Comparison of ENCODE assay signal across 23 mouse cellular contexts in the genomic region with DNA sequence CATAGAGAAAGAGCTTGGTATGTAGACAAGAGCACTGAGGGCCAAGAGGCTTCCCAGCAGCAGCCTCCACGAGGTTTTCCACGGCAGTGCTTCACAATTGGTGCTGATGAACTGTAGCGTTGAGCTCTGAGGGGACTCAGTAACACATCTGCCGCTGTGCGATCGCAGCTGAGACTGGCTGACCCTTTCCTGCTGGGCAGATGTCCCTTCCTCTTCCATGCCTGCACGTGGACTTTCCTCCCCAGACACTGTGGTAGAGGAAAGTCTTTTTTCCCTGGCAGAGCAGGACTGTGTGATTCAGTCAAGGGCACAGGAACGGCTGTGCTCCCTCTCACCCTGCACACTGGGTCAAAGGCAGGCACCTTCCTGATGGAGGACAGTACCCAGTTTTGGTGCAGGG. TPM values are rescaled to one million over a fixed set of nuclear protein-coding genes. Genes with fewer than 3 reads are reported as not detected.
"Had no signal": no experiment of that assay in that cellular context is flagged by ENCODE, and none has a peak within 500 bp of the region (broad histone marks: within the 10 kb centered on the region; RNA-seq: fewer than 3 reads in every experiment).

No protein-coding gene starts in this region.

- H3K36me3 ChIP-seq: liver, embryonic 15.5 days; lung, embryonic 15.5 days; midbrain, embryonic 13.5 days; midbrain, embryonic 15.5 days; neural tube, embryonic 12.5 days; stomach, embryonic 15.5 days had no signal

- H3K27me3 ChIP-seq: liver, embryonic 15.5 days; lung, embryonic 15.5 days; midbrain, embryonic 13.5 days; midbrain, embryonic 15.5 days; neural tube, embryonic 12.5 days; stomach, embryonic 15.5 days had no signal

- DNase-seq: liver, postnatal 0 days; lung, adult 2 months; lung, postnatal 14 days; lung, postnatal 36 days; right cerebral cortex, postnatal 14 days; thymus, adult 2 months; thymus, postnatal 14 days; thymus, postnatal 36 days had no signal

- H3K9me3 ChIP-seq: liver, embryonic 15.5 days; lung, embryonic 15.5 days; midbrain, embryonic 13.5 days; midbrain, embryonic 15.5 days; neural tube, embryonic 12.5 days; stomach, embryonic 15.5 days had no signal

- H3K27ac ChIP-seq: liver, embryonic 15.5 days; lung, embryonic 15.5 days; macrophage; midbrain, embryonic 13.5 days; midbrain, embryonic 15.5 days; neural tube, embryonic 12.5 days; stomach, embryonic 15.5 days; stomach, postnatal 0 days had no signal

- H3K4me3 ChIP-seq: liver, embryonic 15.5 days; lung, embryonic 15.5 days; megakaryocyte, embryonic 14.5 days; midbrain, embryonic 13.5 days; midbrain, embryonic 15.5 days; neural tube, embryonic 12.5 days; stomach, embryonic 15.5 days had no signal

- H3K4me1 ChIP-seq: liver, embryonic 15.5 days; lung, embryonic 15.5 days; midbrain, embryonic 13.5 days; midbrain, embryonic 15.5 days; neural tube, embryonic 12.5 days; stomach, embryonic 15.5 days had no signal

- H3K9ac ChIP-seq: liver, embryonic 15.5 days; liver, postnatal 0 days; lung, embryonic 15.5 days; midbrain, embryonic 13.5 days; midbrain, embryonic 15.5 days; neural tube, embryonic 12.5 days; stomach, embryonic 15.5 days had no signal

- ATAC-seq: liver, postnatal 0 days; midbrain, embryonic 13.5 days; midbrain, embryonic 15.5 days had no signal

- H3K4me2 ChIP-seq: liver, embryonic 15.5 days; lung, embryonic 15.5 days; midbrain, embryonic 11.5 days; midbrain, embryonic 13.5 days; midbrain, embryonic 15.5 days; neural tube, embryonic 12.5 days; stomach, embryonic 15.5 days had no signal

RNA-seq across cellular contexts. Expression of gene Figla, which starts 31.6 kb away (rescaled TPM):
- polyA plus RNA-seq: liver, embryonic 15.5 days; liver, postnatal 0 days; lung, adult 2 months; lung, embryonic 15.5 days; lung, postnatal 0 days; macrophage; midbrain, embryonic 11.5 days; midbrain, embryonic 13.5 days; midbrain, embryonic 15.5 days; midbrain, postnatal 0 days; neural tube, embryonic 12.5 days; neural tube, embryonic 14.5 days; spleen, adult 2 months; stomach, embryonic 15.5 days; stomach, postnatal 0 days; thymus, adult 2 months; urinary bladder, adult 2 months had no signal

RNA-seq across cellular contexts. Expression of gene Add2, which starts 44.1 kb away (rescaled TPM):
- polyA plus RNA-seq: macrophage had no signal
